Mouse (Mus musculus) heart, embryonic 11.5 days (tissue): ENCODE results near the gene Pim1. TPM values are rescaled to one million over a fixed set of nuclear protein-coding genes. Genes with fewer than 3 reads are reported as not detected.

Experiments used
- polyA plus RNA-seq: library from polyadenylated mRNA; unstranded; fragments of >200 nt; fragmentation: Nextera tagmentation; extraction: Ambion mirVana; gene quantifications from 2 replicates; pipeline ENCODE4 v1.2.1, GENCODE M21; 2014

Gene Pim1
- polyA plus RNA-seq, 1 experiment from 2014 or later = 27.3 TPM

Other genes starting within 250 kb of the Pim1 start
- 117 and 135 TPM in 2 replicates for gene Ppil1, start 226.6 kb upstream of the Pim1 start, polyA plus RNA-seq
- 90.6 and 94.9 TPM in 2 replicates for gene BC004004, start 222.0 kb upstream of the Pim1 start, polyA plus RNA-seq
- gene Pi16, start 173.1 kb upstream of the Pim1 start, polyA plus RNA-seq = 0.55 and 1.7 TPM in 2 replicates
- 266 and 306 TPM in 2 replicates for gene Mtch1, start 142.8 kb upstream of the Pim1 start, polyA plus RNA-seq
- gene Fgd2, start 129.8 kb upstream of the Pim1 start, polyA plus RNA-seq = 1.2 and 2.3 TPM in 2 replicates
- not detected in 2 replicates for gene Gm17657, start 58.9 kb downstream of the Pim1 start, polyA plus RNA-seq
- gene Tbc1d22b, start 59.0 kb downstream of the Pim1 start, polyA plus RNA-seq = 10.0 and 12.0 TPM in 2 replicates
- 0.13 and 0.32 TPM in 2 replicates for gene Tmem217, start 61.6 kb downstream of the Pim1 start, polyA plus RNA-seq
- 61.9 and 66.9 TPM in 2 replicates for gene Rnf8, start 124.0 kb downstream of the Pim1 start, polyA plus RNA-seq
- gene Gm28043, start 124.1 kb downstream of the Pim1 start, polyA plus RNA-seq = 2.3 and 2.9 TPM in 2 replicates
- 99.9 and 101 TPM in 2 replicates for gene Cmtr1, start 169.8 kb downstream of the Pim1 start, polyA plus RNA-seq
- gene Ccdc167, start 226.3 kb downstream of the Pim1 start, polyA plus RNA-seq = 18.0 and 19.3 TPM in 2 replicates